Mouse (Mus musculus) heart, embryonic 11.5 days (tissue): Measurements from ENCODE around the gene Map1lc3b. TPM values are rescaled to one million over a fixed set of nuclear protein-coding genes. Genes with fewer than 3 reads are reported as not detected.

Source experiments
- ATAC-seq: fragments of 200-750 bp; cut with Nextera tagmentation; replicated peaks from 2 replicates; pipeline ENCODE4 v1.8.0; 2017; ENCODE audit warnings: moderate library complexity; ENCODE audit not compliant: insufficient number of reproducible peaks, low FRiP score, low TSS enrichment
- H3K27ac ChIP-seq: fragments of 300-500 bp; sonication (generic); 2 replicates; pipeline ENCODE4 v1.5.1; 2014; ENCODE audit warnings: mild to moderate bottlenecking, low read depth, low read length
- H3K27me3 ChIP-seq: fragments of 300-500 bp; sonication (generic); 2 replicates; pipeline ENCODE4 v1.6.1; 2014; ENCODE audit warnings: mild to moderate bottlenecking, low read length, mixed read lengths; ENCODE audit not compliant: control insufficient read depth, insufficient read depth
- H3K36me3 ChIP-seq: fragments of 300-500 bp; sonication (generic); 2 replicates; pipeline ENCODE4 v1.6.1; 2014; ENCODE audit warnings: mild to moderate bottlenecking, low read length, moderate library complexity, mixed read lengths; ENCODE audit not compliant: control insufficient read depth, insufficient read depth
- H3K4me1 ChIP-seq: fragments of 300-500 bp; sonication (generic); 2 replicates; pipeline ENCODE4 v1.6.1; 2014; ENCODE audit warnings: low read length; ENCODE audit not compliant: control insufficient read depth, insufficient read depth
- H3K4me2 ChIP-seq: fragments of 300-500 bp; sonication (generic); 2 replicates; pipeline ENCODE4 v1.6.1; 2014; ENCODE audit warnings: mild to moderate bottlenecking, moderate library complexity
- H3K4me3 ChIP-seq: fragments of 300-500 bp; sonication (generic); 2 replicates; pipeline ENCODE4 v1.5.1; 2014; ENCODE audit warnings: low read depth, low read length
- H3K9ac ChIP-seq: fragments of 300-500 bp; sonication (generic); 2 replicates; pipeline ENCODE4 v1.6.1; 2014; ENCODE audit warnings: mild to moderate bottlenecking, low read depth, low read length, moderate library complexity
- H3K9me3 ChIP-seq: fragments of 300-500 bp; sonication (generic); replicated peaks from 2 replicates; pipeline ENCODE4 v1.6.1; 2016; ENCODE audit warnings: low read length; ENCODE audit not compliant: control insufficient read depth
- WGBS: fragments of 180-500 bp; shearing (Covaris S2); extraction: QIAGEN DNeasy Blood & Tissue Kit; methylation state at CpG from one replicate; pipeline ENCODE4 v1.1.7; 2014; ENCODE audit not compliant: insufficient replicate concordance; 5-methylcytosine and 5-hydroxymethylcytosine counted together
- polyA plus RNA-seq: library from polyadenylated mRNA; unstranded; fragments of >200 nt; fragmentation: Nextera tagmentation; extraction: Ambion mirVana; gene quantifications from 2 replicates; pipeline ENCODE4 v1.2.1, GENCODE M21; 2014

The Map1lc3b gene
- polyA plus RNA-seq, 1 experiment from 2014 or later = 186 TPM

DNA sequence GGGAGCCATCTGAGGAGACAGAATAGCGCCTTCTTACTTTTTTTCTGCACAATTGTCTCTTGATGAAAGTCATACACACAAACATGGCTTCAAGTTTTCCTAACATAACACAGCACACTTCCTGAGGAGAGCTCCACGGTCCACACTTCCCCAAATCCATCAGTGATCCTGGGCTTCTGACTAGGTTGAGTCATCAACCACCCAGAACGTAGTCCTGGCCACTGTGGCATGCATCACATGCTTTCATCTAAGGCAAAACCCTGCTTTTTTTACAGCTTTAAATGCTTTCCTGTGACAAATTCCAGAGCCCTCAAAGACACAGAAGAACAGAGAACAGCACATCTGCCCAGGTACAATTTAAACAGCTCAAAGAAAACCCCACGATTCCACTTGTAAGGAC is 38.5 kb downstream of the Map1lc3b start:
- H3K4me1 ChIP-seq = peaks cover 55% of the 10 kb centered on the region
- peaks cover 7% of the 10 kb centered on the region; the same call in 1 of the 2 replicates for H3K36me3 ChIP-seq
- H3K4me2 ChIP-seq = no peak overlapping the region
- H3K27ac ChIP-seq = no peak overlapping the region
- no peak for ATAC-seq
- no peak overlapping the region for H3K4me3 ChIP-seq
- no peak overlapping the region for H3K9ac ChIP-seq
- H3K9me3 ChIP-seq = no peaks in the 10 kb centered on the region
- H3K27me3 ChIP-seq = no peaks in the 10 kb centered on the region
- 53% methylated on average over 4 of the region's 4 CpGs for WGBS

DNA sequence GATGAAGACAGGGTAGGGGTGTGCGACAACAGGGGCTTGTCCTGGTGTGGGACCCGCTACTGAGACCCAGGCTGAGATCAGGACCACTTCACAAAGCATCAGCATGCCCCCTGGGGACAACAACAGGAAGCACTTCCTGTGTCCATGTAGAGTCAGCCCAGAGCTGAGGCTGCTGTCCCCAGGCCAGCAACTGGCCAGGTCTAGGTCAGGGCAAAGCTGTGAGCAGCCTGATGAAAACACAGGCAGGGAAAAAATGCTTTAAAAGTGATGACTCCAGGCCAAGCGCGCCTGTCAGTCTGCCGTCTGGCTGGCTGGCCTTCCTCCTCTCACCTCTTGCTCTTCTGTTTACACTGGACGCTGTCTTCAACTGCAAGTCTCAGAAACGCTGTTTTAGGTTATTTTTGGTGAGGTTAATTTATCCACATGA is 41.5 kb downstream of the Map1lc3b start:
- H3K36me3 ChIP-seq = peaks cover 7% of the 10 kb centered on the region; the same call in 1 of the 2 replicates
- no peak overlapping the region for H3K9ac ChIP-seq
- peaks cover 35% of the 10 kb centered on the region for H3K4me1 ChIP-seq
- no peaks in the 10 kb centered on the region for H3K27me3 ChIP-seq
- 50% methylated on average over 7 of the region's 7 CpGs for WGBS
- no peak overlapping the region for H3K4me3 ChIP-seq
- H3K27ac ChIP-seq = peak overlapping the region; percentile 57; the same call in 1 of the 2 replicates
- no peaks in the 10 kb centered on the region for H3K9me3 ChIP-seq
- H3K4me2 ChIP-seq = no peak overlapping the region
- peak; percentile 27; the same call in 1 of the 2 replicates for ATAC-seq

DNA sequence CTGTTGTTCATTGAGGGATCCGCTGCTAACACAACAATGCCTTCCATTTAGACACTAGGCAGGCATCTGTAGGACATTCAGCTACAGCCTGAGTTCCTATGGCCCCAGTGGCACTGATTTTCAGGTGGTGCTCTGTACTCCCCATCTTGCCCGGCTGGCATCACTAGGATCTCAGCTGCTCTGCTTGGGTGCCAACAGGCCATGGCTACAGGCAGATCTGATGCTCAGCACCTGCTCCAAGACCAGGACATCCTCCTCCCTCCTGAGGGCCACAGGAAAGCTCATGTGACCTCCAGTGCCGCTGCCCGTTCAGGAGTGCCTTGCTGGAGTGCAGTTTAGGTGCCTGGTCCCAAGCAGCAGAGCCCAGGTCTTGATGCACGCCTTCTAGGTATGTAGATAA is 42.2 kb downstream of the Map1lc3b start:
- H3K27ac ChIP-seq = 0 out of 2 replicates have a peak overlapping the region, but pooled peaks have one; percentile 25
- H3K27me3 ChIP-seq = no peaks in the 10 kb centered on the region
- H3K9me3 ChIP-seq = no peaks in the 10 kb centered on the region
- peaks cover 35% of the 10 kb centered on the region for H3K4me1 ChIP-seq
- H3K36me3 ChIP-seq = peaks cover 7% of the 10 kb centered on the region; the same call in 1 of the 2 replicates
- H3K9ac ChIP-seq = 0 out of 2 replicates have a peak overlapping the region, but pooled peaks have one; percentile 0
- ATAC-seq = no peak
- no peak overlapping the region for H3K4me3 ChIP-seq
- 55% methylated on average over 5 of the region's 5 CpGs for WGBS
- H3K4me2 ChIP-seq = no peak overlapping the region

DNA sequence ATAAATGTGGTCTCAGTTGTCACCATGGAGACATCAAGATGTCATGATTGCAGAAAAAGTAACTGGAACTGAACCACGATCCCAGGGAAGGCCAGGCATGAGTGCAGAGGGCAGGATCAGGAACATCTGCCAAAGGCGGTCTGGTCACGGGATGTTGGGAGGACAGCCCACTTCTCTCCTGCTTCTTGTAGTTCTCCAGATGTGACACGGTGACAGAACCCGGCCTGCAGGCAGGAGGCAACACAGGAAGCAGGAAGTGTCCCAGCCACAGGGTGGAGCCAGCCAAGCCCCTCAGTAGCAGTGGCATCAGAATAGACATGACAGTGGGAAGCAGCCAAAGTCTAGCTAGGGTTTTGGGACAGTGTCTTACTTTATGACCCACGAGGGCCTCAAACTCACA is 45.4 kb downstream of the Map1lc3b start:
- no peaks in the 10 kb centered on the region for H3K27me3 ChIP-seq
- no peak overlapping the region for H3K4me2 ChIP-seq
- H3K9me3 ChIP-seq = no peaks in the 10 kb centered on the region
- no peaks in the 10 kb centered on the region for H3K36me3 ChIP-seq
- H3K4me3 ChIP-seq = no peak overlapping the region
- peaks cover 32% of the 10 kb centered on the region for H3K4me1 ChIP-seq
- no peak overlapping the region for H3K27ac ChIP-seq
- no peak for ATAC-seq
- 50% methylated on average over 6 of the region's 6 CpGs for WGBS
- H3K9ac ChIP-seq = no peak overlapping the region

DNA sequence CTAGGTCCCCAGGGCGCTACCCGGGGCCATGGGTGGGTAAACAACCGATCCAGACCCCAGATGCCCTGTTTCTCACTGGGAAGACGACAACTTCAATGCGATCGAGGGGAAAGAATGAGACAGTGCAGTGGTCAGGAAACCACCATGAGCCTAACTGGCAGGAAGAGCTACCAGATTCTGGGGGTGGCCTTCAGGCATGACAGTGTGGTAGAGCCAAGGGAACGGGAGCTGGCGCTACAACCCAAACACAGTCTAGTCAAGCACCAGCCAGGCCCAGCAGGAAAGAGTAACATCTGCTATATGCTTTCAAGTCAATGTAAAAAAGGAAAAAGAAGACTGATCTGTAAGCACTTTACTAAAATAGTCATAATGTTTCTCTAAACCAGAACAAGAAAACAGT is 46.0 kb downstream of the Map1lc3b start:
- WGBS = 68% methylated on average over 8 of the region's 8 CpGs
- ATAC-seq = no peak

DNA sequence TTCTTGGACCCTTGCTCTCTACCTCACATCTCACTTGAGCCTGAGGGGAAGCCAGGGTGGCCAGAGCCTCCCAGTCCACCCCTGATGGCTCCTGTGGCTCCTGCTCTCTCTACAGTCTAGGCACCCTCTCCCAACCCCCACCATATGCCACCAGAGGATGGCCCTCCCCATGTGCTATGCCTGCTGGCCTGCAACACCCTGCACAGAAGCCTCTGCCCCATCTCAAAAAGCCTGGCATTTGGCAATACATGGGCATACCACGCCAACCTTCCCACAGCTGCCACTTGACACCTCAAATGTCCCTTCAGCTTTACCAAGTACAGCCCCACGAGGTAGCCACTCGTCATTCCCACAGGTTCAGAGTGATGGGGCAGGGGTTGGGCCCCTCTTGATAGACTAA is 52.6 kb downstream of the Map1lc3b start:
- no peaks in the 10 kb centered on the region for H3K36me3 ChIP-seq
- H3K4me3 ChIP-seq = no peak overlapping the region
- no peak for ATAC-seq
- H3K27ac ChIP-seq = no peak overlapping the region
- H3K9ac ChIP-seq = no peak overlapping the region
- no peak overlapping the region for H3K4me2 ChIP-seq
- 74% methylated on average over 3 of the region's 3 CpGs for WGBS
- H3K27me3 ChIP-seq = no peaks in the 10 kb centered on the region
- peaks cover 28% of the 10 kb centered on the region for H3K4me1 ChIP-seq
- H3K9me3 ChIP-seq = no peaks in the 10 kb centered on the region

More for the DNA sequence above, 46.0 kb downstream of the Map1lc3b start:
- no peak overlapping the region for H3K27ac ChIP-seq
- H3K36me3 ChIP-seq = no peaks in the 10 kb centered on the region
- H3K4me1 ChIP-seq = peaks cover 34% of the 10 kb centered on the region
- H3K4me2 ChIP-seq = no peak overlapping the region
- H3K27me3 ChIP-seq = no peaks in the 10 kb centered on the region
- no peaks in the 10 kb centered on the region for H3K9me3 ChIP-seq
- no peak overlapping the region for H3K4me3 ChIP-seq
- no peak overlapping the region for H3K9ac ChIP-seq

DNA sequence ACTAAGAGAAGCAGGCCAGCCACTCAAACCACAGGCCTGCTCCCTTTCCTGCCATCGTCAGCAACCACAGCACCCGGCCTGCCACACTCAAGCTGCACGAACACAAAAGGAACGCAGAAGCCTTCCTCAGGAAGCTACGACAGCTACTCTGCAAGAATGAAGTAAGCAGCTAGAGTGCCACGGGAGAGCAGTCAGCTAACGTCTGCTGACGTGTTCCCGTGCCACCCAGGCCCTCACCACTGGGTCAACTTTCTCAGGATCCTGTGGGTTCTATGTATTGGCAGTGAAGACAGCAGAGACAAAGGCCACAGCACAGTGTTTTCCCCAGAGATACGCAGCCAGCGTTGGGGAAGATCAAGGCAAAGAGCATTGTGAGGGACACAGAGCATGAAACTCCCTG is 53.2 kb downstream of the Map1lc3b start:
- no peak for ATAC-seq
- 58% methylated on average over 11 of the region's 11 CpGs for WGBS

DNA sequence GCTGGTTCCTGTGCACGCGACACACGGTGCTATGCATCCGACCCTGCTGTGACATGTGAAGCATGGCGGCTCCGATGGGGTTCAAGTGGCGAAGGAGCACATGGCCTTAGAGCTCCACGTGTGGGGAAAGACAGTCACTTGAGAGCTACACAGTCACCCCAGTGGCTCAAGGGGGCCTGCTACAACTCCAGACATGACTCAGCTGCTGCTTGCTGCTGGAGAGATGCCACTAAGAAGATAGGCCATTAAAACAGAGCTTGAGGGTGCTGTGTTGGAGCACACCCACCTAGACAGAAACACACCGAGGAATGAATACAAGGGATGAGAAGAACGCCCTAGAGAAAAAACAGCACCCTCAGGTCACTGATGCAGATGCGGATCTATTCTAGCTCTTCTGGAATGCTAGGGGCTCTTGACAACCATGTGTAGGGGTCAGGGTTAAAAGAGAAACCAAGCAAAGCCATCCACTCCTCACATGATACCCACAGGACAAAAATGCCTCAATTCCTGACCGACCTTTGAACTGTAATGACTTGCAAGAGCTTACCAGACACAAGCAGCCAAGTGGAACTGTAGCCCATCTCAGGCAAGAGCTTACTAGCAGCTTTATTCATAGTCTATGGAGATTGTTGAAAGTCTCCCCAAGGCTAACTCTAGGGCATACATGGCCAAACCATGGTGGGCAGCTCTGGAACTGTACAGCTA is 57.5 kb downstream of the Map1lc3b start:
- 84% methylated on average over 12 of the region's 12 CpGs for WGBS
- H3K27me3 ChIP-seq = no peaks in the 10 kb centered on the region

More for the DNA sequence above, 53.2 kb downstream of the Map1lc3b start:
- Histone ChIP-seq H3K4me1 (peaks cover 33% of the 10 kb centered on the region), H3K4me2 (no peak overlapping the region), H3K9me3 (no peaks in the 10 kb centered on the region), H3K9ac (no peak overlapping the region), H3K27me3 (no peaks in the 10 kb centered on the region), H3K27ac (peak overlapping the region; percentile 35; the same call in 1 of the 2 replicates), H3K4me3 (no peak overlapping the region), H3K36me3 (no peaks in the 10 kb centered on the region)

More for the DNA sequence above, 57.5 kb downstream of the Map1lc3b start:
- H3K4me1 ChIP-seq = peaks cover 50% of the 10 kb centered on the region
- no peak for ATAC-seq
- no peak overlapping the region for H3K4me3 ChIP-seq
- no peak overlapping the region for H3K27ac ChIP-seq
- no peak overlapping the region for H3K9ac ChIP-seq
- no peaks in the 10 kb centered on the region for H3K9me3 ChIP-seq
- H3K36me3 ChIP-seq = no peaks in the 10 kb centered on the region
- H3K4me2 ChIP-seq = no peak overlapping the region
